Mouse (Mus musculus) liver, adult (tissue): Measurements from ENCODE around the gene Dnajc7.

Source experiments
- GATA4 ChIP-seq: IDR thresholded peaks from 2 replicates; pipeline ENCODE4 v1.6.1; 2014; ENCODE audit warnings: mild to moderate bottlenecking, low read length; ENCODE audit not compliant: insufficient replicate concordance

The Dnajc7 gene

GRCm38 (mm10) chr11:100574188-100574587, 45.8 kb downstream of the Dnajc7 start:
- TF ChIP-seq GATA4: no peak

DNA sequence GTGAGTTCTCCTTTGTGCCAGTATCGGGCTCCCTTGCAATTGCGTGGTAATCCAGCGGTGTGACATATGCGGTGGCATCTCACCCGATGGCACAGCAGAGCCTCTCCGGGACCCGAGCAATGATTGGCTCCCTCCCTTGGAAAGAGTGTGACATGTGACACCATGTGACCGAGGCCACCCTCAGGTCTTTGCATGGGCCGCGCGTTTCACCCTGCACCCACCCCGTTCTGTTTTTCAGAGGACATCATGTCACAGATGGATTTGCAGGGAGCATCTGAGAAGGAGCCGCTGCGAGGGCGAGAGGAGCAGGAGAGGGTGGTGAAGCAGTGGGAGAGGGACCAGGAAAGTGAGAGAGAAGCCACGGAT, 48.8 kb downstream of the Dnajc7 start:
- TF ChIP-seq GATA4: no peak

DNA sequence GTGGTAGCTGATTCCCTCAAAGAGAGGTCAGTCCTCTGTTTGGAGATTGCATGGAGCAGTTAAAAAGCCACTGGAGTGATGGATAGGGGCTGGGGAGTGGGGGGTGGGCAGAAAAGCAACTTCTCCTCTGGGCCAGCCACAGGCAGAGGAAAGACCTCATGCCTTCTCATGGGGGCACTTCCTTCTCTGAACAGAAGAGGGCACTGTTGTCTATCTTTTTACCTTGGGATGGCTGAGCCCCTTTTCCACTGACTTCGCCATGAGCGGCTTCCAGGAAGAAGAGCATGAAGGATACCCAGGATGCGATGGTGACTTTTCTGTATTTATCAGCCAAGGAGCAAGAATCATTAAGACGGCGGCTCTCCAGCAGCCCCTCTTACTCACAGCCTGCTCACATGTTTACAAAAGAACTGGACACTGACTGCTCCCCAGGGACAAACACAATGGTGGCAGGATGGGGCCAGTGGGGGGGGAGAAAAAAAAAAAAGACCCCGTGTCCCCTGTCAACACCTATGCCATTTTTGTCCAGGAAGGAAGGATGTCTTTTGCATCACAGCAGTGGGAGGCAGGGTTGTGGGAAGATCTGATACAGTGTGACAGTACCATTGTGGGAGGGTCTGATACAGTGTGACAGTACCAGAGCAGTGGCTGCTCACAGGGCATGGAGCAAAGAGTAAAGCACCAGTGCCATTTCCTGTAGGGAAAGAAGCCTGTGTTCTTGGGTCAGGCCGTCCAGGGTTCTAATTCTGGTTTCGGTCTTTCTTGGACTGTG, 49.4 kb downstream of the Dnajc7 start:
- TF ChIP-seq GATA4: no peak

GRCm38 (mm10) chr11:100569789-100570188, 50.2 kb downstream of the Dnajc7 start:
- no peak for TF ChIP-seq GATA4

DNA sequence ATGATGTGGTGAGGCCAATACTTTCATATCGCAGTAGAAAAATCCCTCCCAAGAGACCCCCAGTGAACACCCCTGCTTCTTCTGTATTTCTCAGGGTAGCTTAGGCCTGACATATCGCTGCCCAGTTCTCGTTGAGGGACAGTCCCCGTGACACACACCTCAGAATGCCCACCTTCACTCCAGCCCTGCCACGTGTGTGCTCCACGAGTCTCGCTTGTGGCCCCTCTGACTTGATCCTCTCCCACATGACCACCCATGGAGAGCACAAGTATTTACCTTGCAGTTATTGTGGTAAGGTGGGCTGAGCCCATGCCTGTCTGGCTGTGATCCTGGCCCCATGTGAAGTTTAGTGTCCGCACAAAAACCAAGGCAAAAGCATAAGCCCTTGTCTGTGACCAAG, 51.3 kb downstream of the Dnajc7 start:
- TF ChIP-seq GATA4: no peak

DNA sequence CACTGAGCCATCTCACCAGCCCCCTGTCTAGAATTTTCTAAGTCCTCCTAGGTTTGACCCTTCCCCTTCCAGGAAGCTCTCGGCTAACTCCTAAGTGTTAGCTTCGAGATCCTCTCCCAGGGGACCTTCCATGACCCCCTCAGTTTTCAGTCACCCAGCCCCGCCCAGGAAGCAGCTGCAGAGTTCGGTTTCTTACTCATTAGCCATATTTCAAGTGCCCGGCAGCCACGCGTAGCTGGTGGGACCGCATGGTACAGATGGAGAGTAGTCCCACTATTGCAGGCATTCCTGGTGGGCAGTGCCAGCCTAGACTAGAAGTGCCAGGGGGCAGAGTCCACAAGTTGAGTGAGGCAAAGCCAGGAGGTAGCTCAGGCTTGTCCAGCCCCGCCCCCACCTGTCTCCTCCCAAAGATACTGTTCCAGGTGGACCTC, 52.1 kb downstream of the Dnajc7 start:
- no peak for TF ChIP-seq GATA4

DNA sequence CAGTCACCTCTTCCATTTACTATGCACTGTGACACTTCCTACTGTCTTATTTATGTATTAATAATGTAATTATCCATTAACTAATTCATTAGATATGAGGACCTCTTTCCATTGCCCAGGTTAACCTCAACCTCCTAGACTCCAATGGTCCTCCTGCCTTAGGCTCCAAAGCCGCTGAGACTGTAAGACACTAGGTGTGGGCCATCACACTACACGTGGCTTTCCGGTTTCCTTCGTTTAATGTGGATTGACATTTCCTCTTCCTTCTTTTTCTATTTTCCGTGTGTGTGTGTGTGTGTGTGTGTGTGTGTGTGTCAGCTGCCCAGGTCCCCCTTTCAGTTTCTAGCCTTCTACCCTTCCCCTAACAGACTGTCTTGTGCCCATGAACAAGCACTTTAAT, 52.7 kb downstream of the Dnajc7 start:
- TF ChIP-seq GATA4: no peak

DNA sequence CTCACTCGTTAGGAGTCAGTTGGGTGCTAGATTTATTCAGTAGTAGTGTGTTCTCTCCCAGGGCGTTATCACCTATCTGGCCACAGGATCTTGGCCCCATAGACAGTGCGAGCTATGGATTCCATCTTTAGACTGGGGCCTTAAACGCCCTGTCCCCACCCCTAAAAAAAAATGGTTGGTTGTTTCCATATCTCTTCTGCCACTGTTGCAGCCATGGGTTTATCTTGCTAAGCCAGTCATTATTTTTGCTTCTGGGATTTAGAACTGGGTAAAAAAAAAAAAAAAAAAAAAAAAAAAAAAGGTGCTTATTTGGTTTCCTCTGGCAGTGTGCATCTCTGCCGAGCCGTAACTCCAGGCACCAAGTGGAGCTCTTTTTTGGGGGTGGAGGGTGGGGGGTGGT, 55.3 kb downstream of the Dnajc7 start:
- no peak for TF ChIP-seq GATA4

DNA sequence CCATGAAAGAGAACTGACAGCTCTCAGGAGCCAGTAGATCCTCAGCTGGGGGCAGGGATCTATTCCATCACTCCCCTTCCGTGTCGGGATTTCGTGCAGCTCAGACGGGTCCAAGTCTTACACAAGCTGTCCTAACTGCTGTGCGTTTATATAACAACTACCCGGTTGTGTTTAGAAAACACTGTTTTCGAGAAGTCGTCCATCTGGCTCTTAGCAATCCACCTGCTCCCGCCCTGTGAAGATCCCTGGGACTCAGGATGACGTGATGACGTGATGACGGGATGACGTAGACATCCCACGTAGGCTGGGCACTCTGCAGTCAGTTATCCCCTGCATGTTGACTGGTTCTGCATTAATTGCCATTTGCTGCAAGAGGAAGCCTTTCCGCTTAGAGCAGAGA, 55.7 kb downstream of the Dnajc7 start:
- no peak for TF ChIP-seq GATA4

DNA sequence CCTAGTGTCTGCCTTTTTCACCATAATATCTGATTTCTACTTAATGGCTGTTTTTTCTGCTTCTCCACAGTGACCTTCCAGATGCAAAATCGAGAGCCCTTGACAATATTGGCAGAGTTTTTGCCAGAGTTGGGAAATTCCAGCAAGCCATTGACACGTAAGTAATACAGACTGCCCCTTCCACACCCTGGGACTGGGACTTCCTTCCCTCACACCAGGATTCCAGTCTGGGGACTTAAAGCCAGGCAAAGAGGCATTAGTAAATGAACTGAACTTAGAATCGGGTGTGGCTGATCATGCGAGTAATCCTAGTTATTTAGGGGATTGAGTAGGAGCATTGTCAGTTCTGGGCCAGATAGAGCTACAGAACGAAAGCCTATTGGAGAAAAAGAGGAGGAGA, 58.2 kb downstream of the Dnajc7 start:
- TF ChIP-seq GATA4: no peak

DNA sequence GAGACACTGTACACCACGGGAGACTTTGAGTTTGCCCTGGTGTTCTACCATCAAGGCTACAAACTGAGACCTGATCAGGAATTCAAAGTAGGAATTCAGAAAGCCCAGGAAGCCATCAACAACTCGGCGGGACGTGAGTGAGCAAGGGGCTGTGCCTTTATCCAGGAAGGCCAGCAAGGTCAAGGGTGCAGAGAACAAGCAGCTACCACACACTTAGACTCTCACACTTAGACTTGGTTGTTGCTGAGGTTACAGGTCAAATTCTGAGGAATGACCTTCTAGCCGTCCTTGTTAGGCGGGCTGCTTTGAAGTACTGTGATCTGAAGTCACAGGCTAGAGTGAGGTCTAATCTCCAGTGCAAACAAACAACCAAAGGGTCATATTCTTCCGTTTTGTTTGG, 60.5 kb downstream of the Dnajc7 start:
- TF ChIP-seq GATA4: no peak

- no peak for TF ChIP-seq GATA4
Measured at GRCm38 (mm10) chr11:100557563-100557962, 62.4 kb downstream of the Dnajc7 start.

DNA sequence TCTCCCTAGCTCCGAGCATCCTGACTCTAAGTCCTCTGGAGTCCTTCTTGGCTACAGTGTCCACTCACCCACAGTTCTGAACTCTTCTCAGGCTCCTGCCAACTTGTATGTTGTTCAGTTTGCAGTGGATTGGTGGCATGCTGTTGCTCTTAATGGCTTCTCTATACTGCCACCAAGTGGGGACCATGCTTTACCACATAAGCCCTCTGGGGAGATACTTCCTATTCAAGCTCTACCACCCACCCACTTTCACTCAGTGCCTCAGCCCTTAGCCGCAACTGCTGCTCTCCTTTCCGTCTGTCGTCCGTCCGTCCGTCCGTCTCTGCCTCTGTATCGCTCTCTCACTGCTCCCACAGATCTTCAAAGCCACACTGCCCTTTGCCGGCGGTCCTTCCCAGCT, 64.4 kb downstream of the Dnajc7 start:
- no peak for TF ChIP-seq GATA4

DNA sequence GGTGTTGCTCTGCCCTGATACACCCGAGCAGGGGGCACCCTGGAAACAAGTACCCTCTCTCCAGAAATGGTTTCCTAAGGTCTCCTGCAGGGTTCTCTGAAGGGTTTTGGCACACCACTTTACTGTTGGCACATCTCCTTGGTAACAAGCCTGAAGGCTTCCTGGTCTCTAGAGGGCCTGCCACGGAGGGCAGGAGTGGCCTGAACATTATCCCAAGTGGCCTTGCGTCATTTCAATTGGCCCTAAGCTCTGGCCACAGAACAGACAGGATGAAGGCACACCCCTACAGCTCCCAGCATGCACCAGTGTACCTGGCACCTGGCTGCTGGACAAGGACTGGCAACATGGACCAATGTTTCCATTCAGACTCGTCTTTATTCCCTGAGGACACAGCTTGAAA, 67.1 kb downstream of the Dnajc7 start:
- no peak for TF ChIP-seq GATA4

GRCm38 (mm10) chr11:100550101-100550500, 69.9 kb downstream of the Dnajc7 start:
- TF ChIP-seq GATA4: no peak

DNA sequence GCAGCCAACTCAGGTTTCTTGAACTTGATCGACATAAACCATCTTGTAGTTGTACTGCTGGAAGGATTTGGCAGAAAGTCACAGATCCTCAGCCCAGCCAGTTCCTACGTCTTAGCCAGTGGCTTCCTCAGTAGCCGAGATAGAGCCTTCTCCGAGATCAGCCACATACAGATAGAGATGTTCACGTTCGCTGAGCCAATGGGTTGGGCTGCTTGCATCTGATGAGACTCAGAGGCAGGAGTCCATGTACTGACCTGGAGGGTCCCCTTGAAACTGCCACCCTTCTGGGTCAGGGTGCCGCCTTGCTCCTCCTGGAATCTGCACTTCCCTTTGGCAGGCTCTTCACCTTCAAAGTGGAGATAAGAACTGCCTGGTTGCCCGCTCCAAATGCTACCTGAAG, 70.5 kb downstream of the Dnajc7 start:
- TF ChIP-seq GATA4: no peak

DNA sequence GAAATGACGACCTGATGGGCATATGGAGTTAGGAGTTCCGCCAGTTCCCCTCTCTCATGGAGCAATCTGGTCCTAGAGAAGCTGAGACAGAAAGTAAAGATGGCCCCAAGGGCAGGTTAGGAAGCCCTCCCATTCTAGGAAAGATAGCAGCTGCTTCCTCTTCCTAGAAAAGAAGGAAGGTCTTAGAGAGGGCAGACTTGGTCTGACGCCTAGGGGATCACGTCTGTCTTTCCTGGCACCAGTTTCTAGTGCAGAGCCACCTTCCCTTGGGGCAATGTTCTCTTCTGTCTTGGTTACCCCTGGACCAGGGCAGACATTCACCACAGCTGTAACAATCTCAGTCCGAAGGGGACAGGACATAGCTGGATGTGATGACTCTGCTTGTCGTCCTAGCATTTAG, 71.8 kb downstream of the Dnajc7 start:
- no peak for TF ChIP-seq GATA4
